Mouse (Mus musculus) liver, embryonic 16.5 days (tissue): ENCODE data around the gene Spats1. TPM values are rescaled to one million over a fixed set of nuclear protein-coding genes. Genes with fewer than 3 reads are reported as not detected.

Experiments
- ATAC-seq: fragments of 200-750 bp; cut with Nextera tagmentation; 2 replicates; pipeline ENCODE4 v1.8.0; 2017; ENCODE audit warnings: low read depth, mild to moderate bottlenecking, moderate number of reproducible peaks, moderate library complexity
- H3K27ac ChIP-seq: fragments of 300-500 bp; sonication (generic); 2 replicates; pipeline ENCODE4 v1.5.1; 2014; ENCODE audit warnings: mild to moderate bottlenecking, low read length
- H3K27me3 ChIP-seq: fragments of 300-500 bp; sonication (generic); 2 replicates; pipeline ENCODE4 v1.6.1; 2014; ENCODE audit warnings: low read depth, low read length, mixed read lengths; ENCODE audit not compliant: control insufficient read depth, insufficient read depth
- H3K36me3 ChIP-seq: fragments of 300-500 bp; sonication (generic); 2 replicates; pipeline ENCODE4 v1.6.1; 2014; ENCODE audit warnings: mild to moderate bottlenecking; ENCODE audit not compliant: control insufficient read depth, insufficient read depth
- H3K4me1 ChIP-seq: fragments of 300-500 bp; sonication (generic); 2 replicates; pipeline ENCODE4 v1.6.1; 2014; ENCODE audit warnings: low read depth, low read length, mixed read lengths; ENCODE audit not compliant: control insufficient read depth
- H3K4me2 ChIP-seq: fragments of 300-500 bp; sonication (generic); 2 replicates; pipeline ENCODE4 v1.6.1; 2014; ENCODE audit warnings: low read depth, low read length, mixed read lengths
- H3K4me3 ChIP-seq: fragments of 300-500 bp; sonication (generic); 2 replicates; pipeline ENCODE4 v1.5.1; 2014; ENCODE audit warnings: low read depth, mild to moderate bottlenecking, low read length
- H3K9ac ChIP-seq: fragments of 300-500 bp; sonication (generic); 2 replicates; pipeline ENCODE4 v1.6.1; 2014; ENCODE audit warnings: low read depth, low read length
- H3K9me3 ChIP-seq: fragments of 300-500 bp; sonication (generic); replicated peaks from 2 replicates; pipeline ENCODE4 v1.6.1; 2016; ENCODE audit warnings: low read length; ENCODE audit not compliant: control insufficient read depth
- WGBS: fragments of 180-500 bp; shearing (Covaris S2); extraction: QIAGEN DNeasy Blood & Tissue Kit; methylation state at CpG from one replicate; pipeline ENCODE4 v1.1.7; 2014; ENCODE audit not compliant: insufficient replicate concordance; 5-methylcytosine and 5-hydroxymethylcytosine counted together
- polyA plus RNA-seq: library from polyadenylated mRNA; unstranded; fragments of >200 nt; fragmentation: Nextera tagmentation; extraction: Ambion mirVana; gene quantifications from 2 replicates; pipeline ENCODE4 v1.2.1, GENCODE M21; 2015

The Spats1 gene
- polyA plus RNA-seq, 1 experiment from 2014 or later: 0.21 TPM

GRCm38 (mm10) chr17:45499516-45499915, 24.3 kb upstream of the Spats1 start:
- H3K4me1 ChIP-seq: no peaks in the 10 kb centered on the region
- WGBS: 21% methylated on average over 2 of the region's 2 CpGs
- H3K4me3 ChIP-seq: no peak overlapping the region
- no peak overlapping the region for H3K4me2 ChIP-seq
- ATAC-seq: no peak
- no peak overlapping the region for H3K27ac ChIP-seq
- no peaks in the 10 kb centered on the region; the same call in 1 of the 2 replicates for H3K27me3 ChIP-seq
- no peaks in the 10 kb centered on the region for H3K9me3 ChIP-seq
- H3K9ac ChIP-seq: no peak overlapping the region
- H3K36me3 ChIP-seq: no peaks in the 10 kb centered on the region

- Histone ChIP-seq H3K27me3 (no peaks in the 10 kb centered on the region; the same call in 1 of the 2 replicates), H3K9me3 (no peaks in the 10 kb centered on the region), H3K4me2 (no peak overlapping the region), H3K4me1 (no peaks in the 10 kb centered on the region), H3K9ac (no peak overlapping the region), H3K27ac (no peak overlapping the region), H3K4me3 (no peak overlapping the region), H3K36me3 (no peaks in the 10 kb centered on the region)
- no peak for ATAC-seq
- WGBS: 65% methylated on average over 13 of the region's 13 CpGs
These were observed 23.2 kb upstream of the Spats1 start for GRCm38 (mm10) chr17:45498397-45498796.

DNA sequence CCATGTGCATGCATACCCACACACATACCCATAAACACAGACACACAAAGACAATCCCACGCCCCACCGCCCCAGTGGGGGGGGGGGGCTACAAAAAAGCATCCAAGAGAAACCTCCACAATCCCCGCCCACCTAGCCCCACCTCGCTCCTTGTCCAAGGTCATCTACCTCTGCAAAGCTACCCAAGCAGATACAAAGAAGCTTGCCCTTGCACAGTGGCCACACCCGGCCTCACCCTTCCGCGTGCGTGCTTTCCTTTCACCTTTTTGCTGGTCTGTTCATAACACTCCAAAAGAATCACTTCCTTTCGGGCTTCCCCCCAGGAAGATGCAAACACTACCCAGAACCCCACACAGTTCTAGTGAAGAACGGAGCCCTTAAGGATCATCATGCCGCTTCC, 20.2 kb upstream of the Spats1 start:
- no peaks in the 10 kb centered on the region for H3K36me3 ChIP-seq
- H3K27ac ChIP-seq: no peak overlapping the region
- ATAC-seq: no peak
- H3K4me2 ChIP-seq: no peak overlapping the region
- no peaks in the 10 kb centered on the region; the same call in 1 of the 2 replicates for H3K27me3 ChIP-seq
- H3K9me3 ChIP-seq: no peaks in the 10 kb centered on the region
- no peak overlapping the region for H3K9ac ChIP-seq
- no peaks in the 10 kb centered on the region for H3K4me1 ChIP-seq
- 65% methylated on average over 11 of the region's 11 CpGs for WGBS
- no peak overlapping the region for H3K4me3 ChIP-seq

GRCm38 (mm10) chr17:45490532-45491154, 15.4 kb upstream of the Spats1 start:
- no peak overlapping the region for H3K4me2 ChIP-seq
- H3K9me3 ChIP-seq: no peaks in the 10 kb centered on the region
- WGBS: 48% methylated on average over 13 of the region's 13 CpGs
- H3K36me3 ChIP-seq: no peaks in the 10 kb centered on the region
- ATAC-seq: no peak
- no peak overlapping the region for H3K9ac ChIP-seq
- H3K27ac ChIP-seq: no peak overlapping the region
- no peaks in the 10 kb centered on the region; the same call in 1 of the 2 replicates for H3K27me3 ChIP-seq
- H3K4me3 ChIP-seq: no peak overlapping the region
- no peaks in the 10 kb centered on the region for H3K4me1 ChIP-seq

- Histone ChIP-seq H3K27ac (no peak overlapping the region), H3K4me2 (no peak overlapping the region), H3K4me3 (no peak overlapping the region), H3K9me3 (no peaks in the 10 kb centered on the region), H3K36me3 (no peaks in the 10 kb centered on the region), H3K4me1 (no peaks in the 10 kb centered on the region), H3K9ac (no peak overlapping the region), H3K27me3 (no peaks in the 10 kb centered on the region; the same call in 1 of the 2 replicates)
- ATAC-seq: no peak
- WGBS: 71% methylated on average over 6 of the region's 6 CpGs
These were observed 14.5 kb upstream of the Spats1 start for GRCm38 (mm10) chr17:45489736-45490135.

GRCm38 (mm10) chr17:45488321-45489254, 13.4 kb upstream of the Spats1 start:
- ATAC-seq: no peak
- no peak overlapping the region for H3K9ac ChIP-seq
- no peaks in the 10 kb centered on the region for H3K9me3 ChIP-seq
- no peaks in the 10 kb centered on the region for H3K27me3 ChIP-seq
- no peak overlapping the region for H3K4me2 ChIP-seq
- no peaks in the 10 kb centered on the region for H3K36me3 ChIP-seq
- H3K4me1 ChIP-seq: no peaks in the 10 kb centered on the region
- WGBS: 67% methylated on average over 23 of the region's 23 CpGs
- H3K27ac ChIP-seq: no peak overlapping the region
- no peak overlapping the region for H3K4me3 ChIP-seq

DNA sequence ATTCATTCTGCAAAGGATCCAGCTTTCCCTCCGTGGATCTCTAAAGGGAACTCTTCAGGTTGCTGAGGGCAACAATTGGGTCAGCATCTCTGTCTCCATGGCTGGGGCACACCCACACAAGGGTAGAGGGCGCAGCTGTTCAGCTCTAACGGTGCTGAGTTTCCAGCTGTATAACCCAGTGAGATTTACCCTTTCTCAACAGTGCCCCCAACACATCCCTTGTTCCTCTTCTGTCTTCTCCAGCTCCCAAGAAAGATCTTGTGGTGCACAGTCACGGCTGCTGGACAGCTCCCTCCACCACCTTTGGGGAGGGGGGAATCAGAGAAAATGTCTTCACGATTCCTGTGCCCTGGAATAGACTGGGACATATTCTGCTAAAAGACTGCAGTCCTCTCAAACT, 12.0 kb upstream of the Spats1 start:
- no peak overlapping the region for H3K4me3 ChIP-seq

DNA sequence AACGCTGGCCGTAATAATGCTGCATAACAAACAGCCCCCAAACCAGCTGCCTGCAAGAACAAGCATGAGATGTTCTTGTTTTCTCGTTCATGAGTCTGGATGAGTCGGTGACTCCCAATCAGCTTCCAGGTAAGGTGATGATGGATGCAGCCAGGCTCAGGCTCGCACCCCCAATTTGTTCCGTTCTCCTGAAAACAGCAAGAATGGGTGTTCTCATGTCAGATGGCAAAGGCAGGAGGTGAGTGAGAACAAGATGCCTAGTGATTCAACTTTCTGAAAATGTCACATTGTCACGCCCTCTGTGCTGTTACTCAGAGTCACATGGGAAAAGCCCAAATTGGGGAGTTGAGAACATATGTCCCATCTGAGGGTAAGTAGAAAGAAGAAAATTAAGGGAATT, 10.4 kb upstream of the Spats1 start:
- H3K4me3 ChIP-seq: no peak overlapping the region
- 71% methylated on average over 7 of the region's 7 CpGs for WGBS

More for the DNA sequence above, 12.0 kb upstream of the Spats1 start:
- Histone ChIP-seq H3K27ac (no peak overlapping the region), H3K4me1 (no peaks in the 10 kb centered on the region), H3K9me3 (no peaks in the 10 kb centered on the region), H3K36me3 (no peaks in the 10 kb centered on the region), H3K27me3 (no peaks in the 10 kb centered on the region), H3K9ac (no peak overlapping the region), H3K4me2 (no peak overlapping the region)
- no peak for ATAC-seq
- 10% methylated on average over 5 of the region's 5 CpGs for WGBS

DNA sequence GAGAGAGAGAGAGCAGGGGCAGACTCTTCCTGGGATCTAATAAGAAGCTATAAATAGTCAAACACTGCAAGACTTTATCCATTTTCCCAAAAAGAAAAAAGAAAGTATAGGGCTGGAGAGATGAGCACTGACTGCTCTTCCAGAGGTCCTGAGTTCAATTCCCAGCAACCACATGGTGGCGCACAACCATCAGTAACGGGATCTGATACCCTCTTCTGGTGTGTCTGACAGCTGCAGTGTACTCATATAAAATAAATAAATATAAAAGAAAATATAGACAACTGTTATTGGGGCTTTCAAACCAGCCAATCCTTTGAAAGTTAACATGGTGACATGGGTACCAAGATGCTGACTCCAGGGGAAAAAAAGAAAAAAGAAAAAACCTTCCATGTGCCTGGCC, 5.2 kb upstream of the Spats1 start:
- Histone ChIP-seq H3K4me2 (no peak overlapping the region), H3K4me3 (no peak overlapping the region), H3K9me3 (no peaks in the 10 kb centered on the region), H3K27me3 (peaks cover 7% of the 10 kb centered on the region; the same call in 1 of the 2 replicates), H3K4me1 (no peaks in the 10 kb centered on the region), H3K9ac (no peak overlapping the region), H3K36me3 (no peaks in the 10 kb centered on the region), H3K27ac (no peak overlapping the region)
- 11% methylated on average over 2 of the region's 2 CpGs for whole genome bisulfite sequencing
- no peak for ATAC-seq

More for the DNA sequence above, 10.4 kb upstream of the Spats1 start:
- Histone ChIP-seq H3K27me3 (no peaks in the 10 kb centered on the region), H3K4me2 (no peak overlapping the region), H3K36me3 (no peaks in the 10 kb centered on the region), H3K9ac (no peak overlapping the region), H3K27ac (no peak overlapping the region), H3K9me3 (no peaks in the 10 kb centered on the region), H3K4me1 (no peaks in the 10 kb centered on the region)
- ATAC-seq: no peak
